Mouse (Mus musculus) spleen, embryonic (tissue): ENCODE results near the gene Gm20843.
"Not testable (repeated sequence)": the region's sequence is repeated elsewhere in the genome, so short reads cannot be mapped to it uniquely, and the experiment has no call there.

ENCODE experiments used
- CTCF ChIA-PET: fragments of 350-600 bp; sonication (Branson Sonifier 250); formaldehyde crosslinking; loops from one replicate; lab custom pipeline; 2022; lab: Charles Lee

Gene Gm20843

GRCm38 (mm10) chrY:72247018-72247417, at the start of gene Gm20843:
Gene Gm20843, minus strand, starts transcription at chrY:72247118.
- CTCF ChIA-PET, result not testable (repeated sequence)
